ENCODE assay signal across 8 mouse cellular contexts in genomic region chr2:93439812-93440559, GRCm38 (mm10). TPM values are rescaled to one million over a fixed set of nuclear protein-coding genes. Genes with fewer than 3 reads are reported as not detected.
A peak's percentile ranks its signal among the peaks of the same experiment; 100 is the strongest.
DNase-seq lines count a peak whose midpoint lies in the region; ATAC-seq lines count a peak whose summit lies in the region.

No protein-coding gene starts in this region.

- no peak for DNase-seq in hindbrain, embryonic 10.5 days (ENCODE audit: low spot score)
- DNase-seq in hindbrain, embryonic 11.5 days (ENCODE audit: low spot score), result no peak
- peak; percentile 72 to 78 for DNase-seq in kidney, adult 8-10 months
- no peak for DNase-seq in layer of hippocampus, adult 18-20 months (ENCODE audit: low spot score in 2 of 2)
- no peak for DNase-seq in cerebellum, postnatal 36 days
- no peak for DNase-seq in thymus, postnatal 4 days

- H3K4me1 ChIP-seq in hindbrain, embryonic 10.5 days (replicated peaks), result peaks cover 56% of the 10 kb centered on the region
- no peaks in the 10 kb centered on the region for H3K4me1 ChIP-seq in hindbrain, embryonic 11.5 days (replicated peaks; ENCODE audit: control insufficient read depth, insufficient read depth, low read length)
- peaks cover 34% of the 10 kb centered on the region for H3K4me1 ChIP-seq in embryonic facial prominence, embryonic 12.5 days

- H3K4me2 ChIP-seq in hindbrain, embryonic 11.5 days (replicated peaks; ENCODE audit: low read depth, low read length), result no peak overlapping the region
- no peak overlapping the region for H3K4me2 ChIP-seq in embryonic facial prominence, embryonic 12.5 days (replicated peaks)

- peak overlapping the region; percentile 57; the same call in 1 of the 2 replicates for H3K27ac ChIP-seq in hindbrain, embryonic 10.5 days
- no peak overlapping the region for H3K27ac ChIP-seq in hindbrain, embryonic 11.5 days (ENCODE audit: low read depth, low read length)
- H3K27ac ChIP-seq in embryonic facial prominence, embryonic 12.5 days, result peak overlapping the region; percentile 43

- ATAC-seq in hindbrain, embryonic 11.5 days (ENCODE audit: low FRiP score), result no peak
- no peak for ATAC-seq in embryonic facial prominence, embryonic 12.5 days (ENCODE audit: insufficient number of reproducible peaks, insufficient read depth, low FRiP score, low TSS enrichment)
- peak; percentile 32; the same call in 1 of the 2 replicates for ATAC-seq in megakaryocyte progenitor cell, adult 5-6 weeks (replicated peaks; ENCODE audit: poor library complexity)

- no peak overlapping the region for H3K9ac ChIP-seq in hindbrain, embryonic 11.5 days (ENCODE audit: low read depth, low read length)
- H3K9ac ChIP-seq in embryonic facial prominence, embryonic 12.5 days, result no peak overlapping the region

- H3K4me3 ChIP-seq in hindbrain, embryonic 10.5 days, result no peak overlapping the region
- no peak overlapping the region for H3K4me3 ChIP-seq in hindbrain, embryonic 11.5 days (ENCODE audit: low read depth, low read length)
- no peak overlapping the region for H3K4me3 ChIP-seq in embryonic facial prominence, embryonic 12.5 days

- no peaks in the 10 kb centered on the region; the same call in none of the 2 replicates for H3K27me3 ChIP-seq in hindbrain, embryonic 10.5 days (ENCODE audit: insufficient read depth, poor library complexity, severe bottlenecking)
- no peaks in the 10 kb centered on the region for H3K27me3 ChIP-seq in hindbrain, embryonic 11.5 days (ENCODE audit: control insufficient read depth, insufficient read depth, low read length)
- H3K27me3 ChIP-seq in embryonic facial prominence, embryonic 12.5 days, result no peaks in the 10 kb centered on the region

- H3K36me3 ChIP-seq in hindbrain, embryonic 10.5 days, result no peaks in the 10 kb centered on the region
- H3K36me3 ChIP-seq in hindbrain, embryonic 11.5 days (ENCODE audit: control insufficient read depth, insufficient read depth, low read length), result no peaks in the 10 kb centered on the region
- no peaks in the 10 kb centered on the region for H3K36me3 ChIP-seq in embryonic facial prominence, embryonic 12.5 days

- 73% methylated on average over 12 of the region's 12 CpGs for WGBS in hindbrain, embryonic 10.5 days
- WGBS in hindbrain, embryonic 11.5 days, result 81% methylated on average over 12 of the region's 12 CpGs
- 68% methylated on average over 12 of the region's 12 CpGs for WGBS in embryonic facial prominence, embryonic 12.5 days

- no peaks in the 10 kb centered on the region for H3K9me3 ChIP-seq in hindbrain, embryonic 10.5 days
- H3K9me3 ChIP-seq in hindbrain, embryonic 11.5 days (ENCODE audit: control insufficient read depth, low read length), result no peaks in the 10 kb centered on the region
- no peaks in the 10 kb centered on the region for H3K9me3 ChIP-seq in embryonic facial prominence, embryonic 12.5 days

RNA-seq across cellular contexts. Expression of gene Cd82, which starts 23.0 kb away (rescaled TPM):
- 6.2 and 10.3 TPM in 2 replicates for polyA plus RNA-seq in hindbrain, embryonic 10.5 days (2016; fragmentation: Nextera tagmentation; extraction: Ambion mirVana)
- polyA plus RNA-seq in hindbrain, embryonic 11.5 days (2014; fragmentation: Nextera tagmentation; extraction: Ambion mirVana), result 6.2 and 6.3 TPM in 2 replicates
- polyA plus RNA-seq in embryonic facial prominence, embryonic 12.5 days (2016; fragmentation: Nextera tagmentation; extraction: Ambion mirVana), result 24.6 and 25.0 TPM in 2 replicates
- total RNA-seq in megakaryocyte progenitor cell, adult 5-6 weeks (2015), result 15.0 and 20.2 TPM in 2 replicates
- total RNA-seq in megakaryocyte progenitor cell, adult 5-6 weeks (2017), result 23.9 and 31.2 TPM in 2 replicates
- total RNA-seq in layer of hippocampus, adult 18-20 months (2021), result 10 to 100 TPM; 22.4 to 23.5 TPM

Comparison
In these comparisons a context has a peak if more than half of its experiments do, and no peak if none do; other contexts are left out.
1. DNase-seq: peak in kidney, adult 8-10 months (2 of 2); none in hindbrain, embryonic 10.5 days (single experiment), hindbrain, embryonic 11.5 days (single experiment), layer of hippocampus, adult 18-20 months (0 of 2), cerebellum, postnatal 36 days (0 of 2) and thymus, postnatal 4 days (single experiment).